Mouse (Mus musculus) stomach, postnatal 0 days (tissue): ENCODE data around the gene Cd19. TPM values are rescaled to one million over a fixed set of nuclear protein-coding genes. Genes with fewer than 3 reads are reported as not detected.

ENCODE experiments used
- ATAC-seq: fragments of 200-750 bp; cut with Nextera tagmentation; 2 replicates; pipeline ENCODE4 v1.8.0; 2017; ENCODE audit not compliant: low FRiP score, low TSS enrichment
- DNase-seq: peaks from one replicate; pipeline ENCODE4 v3.0.0-alpha.2; 2016; ENCODE audit warnings: low spot score
- H3K27ac ChIP-seq: fragments of 300-500 bp; sonication (generic); replicated peaks from 2 replicates; pipeline ENCODE4 v1.5.1; 2014; ENCODE audit warnings: mild to moderate bottlenecking, control low read depth
- H3K27me3 ChIP-seq: fragments of 300-500 bp; sonication (generic); 2 replicates; pipeline ENCODE4 v1.6.1; 2014; ENCODE audit warnings: low read length; ENCODE audit not compliant: control insufficient read depth, insufficient read depth
- H3K36me3 ChIP-seq: fragments of 300-500 bp; sonication (generic); 2 replicates; pipeline ENCODE4 v1.6.1; 2014; ENCODE audit warnings: low read length, mixed read lengths; ENCODE audit not compliant: control insufficient read depth, insufficient read depth
- H3K4me1 ChIP-seq: fragments of 300-500 bp; sonication (generic); replicated peaks from 2 replicates; pipeline ENCODE4 v1.6.1; 2014; ENCODE audit warnings: antibody characterized with exemption; ENCODE audit not compliant: control insufficient read depth, insufficient read depth
- H3K4me2 ChIP-seq: fragments of 300-500 bp; sonication (generic); replicated peaks from 2 replicates; pipeline ENCODE4 v1.6.1; 2014; ENCODE audit warnings: low read depth, mild to moderate bottlenecking, control low read depth, moderate library complexity
- H3K4me3 ChIP-seq: fragments of 300-500 bp; sonication (generic); 2 replicates; pipeline ENCODE4 v1.5.1; 2014; ENCODE audit warnings: low read depth, low read length, control low read depth
- H3K9ac ChIP-seq: fragments of 300-500 bp; sonication (generic); 2 replicates; pipeline ENCODE4 v1.6.1; 2014; ENCODE audit warnings: mild to moderate bottlenecking, low read length, control low read depth, mixed read lengths
- H3K9me3 ChIP-seq: fragments of 300-500 bp; sonication (generic); 2 replicates; pipeline ENCODE4 v1.6.1; 2016; ENCODE audit warnings: low read length; ENCODE audit not compliant: control insufficient read depth
- CTCF ChIP-seq: IDR thresholded peaks from 2 replicates; pipeline ENCODE4 v1.5.1; 2016; ENCODE audit warnings: antibody characterized with exemption, low read depth, mild to moderate bottlenecking, moderate library complexity
- EP300 ChIP-seq: optimal IDR thresholded peaks from 2 replicates; pipeline ENCODE3; 2016; ENCODE audit warnings: antibody characterized with exemption
- WGBS: fragments of 180-500 bp; shearing (Covaris S2); extraction: QIAGEN DNeasy Blood & Tissue Kit; methylation state at CpG from one replicate; pipeline ENCODE4 v1.1.7; 2014; 5-methylcytosine and 5-hydroxymethylcytosine counted together
- polyA plus RNA-seq: library from polyadenylated mRNA; unstranded; fragments of >200 nt; fragmentation: Nextera tagmentation; extraction: Ambion mirVana; gene quantifications from 2 replicates; pipeline ENCODE4 v1.2.1, GENCODE M21; 2015

The Cd19 gene
- polyA plus RNA-seq, 1 experiment from 2014 or later = 0.08 TPM

GRCm38 (mm10) chr7:126429503-126429898, 14.8 kb upstream of the Cd19 start:
- peaks cover 5% of the 10 kb centered on the region; the same call in 1 of the 2 replicates for H3K4me1 ChIP-seq
- no peaks in the 10 kb centered on the region for H3K9me3 ChIP-seq
- ATAC-seq (peak; percentile 5; the same call in 1 of the 2 replicates), DNase-seq (no peak)
- peak overlapping the region; percentile 74 for H3K4me2 ChIP-seq
- no peak for TF ChIP-seq EP300
- WGBS = 21% methylated on average over 15 of the region's 15 CpGs
- peak overlapping the region; percentile 69 for H3K4me3 ChIP-seq
- H3K27ac ChIP-seq = peak overlapping the region; percentile 97
- peak overlapping the region; percentile 76 for H3K9ac ChIP-seq
- no peaks in the 10 kb centered on the region for H3K27me3 ChIP-seq
- H3K36me3 ChIP-seq = peaks cover 3% of the 10 kb centered on the region; the same call in 1 of the 2 replicates

GRCm38 (mm10) chr7:126428631-126429502, 14.2 kb upstream of the Cd19 start, which contains the start of gene Rabep2:
Gene Rabep2 (plus strand): TSS chr7:126428759.
- Histone ChIP-seq H3K27ac (peak within 1 kb of the TSS; percentile 97), H3K4me1 (peaks cover 5% of the 10 kb centered on the region; the same call in 1 of the 2 replicates), H3K4me3 (peak within 1 kb of the TSS; percentile 69), H3K9me3 (no peaks in the 10 kb centered on the region), H3K9ac (peak within 1 kb of the TSS; percentile 76), H3K36me3 (peaks cover 3% of the 10 kb centered on the region; the same call in 1 of the 2 replicates), H3K27me3 (no peaks in the 10 kb centered on the region), H3K4me2 (peak within 1 kb of the TSS; percentile 74)
- ATAC-seq (peak; percentile 93), DNase-seq (peak; percentile 94)
- TF ChIP-seq CTCF (peak; percentile 8; the same call in 1 of the 2 replicates), EP300 (peak; percentile 27)
- WGBS = under 1% methylated on average over 79 of the region's 82 CpGs

DNA sequence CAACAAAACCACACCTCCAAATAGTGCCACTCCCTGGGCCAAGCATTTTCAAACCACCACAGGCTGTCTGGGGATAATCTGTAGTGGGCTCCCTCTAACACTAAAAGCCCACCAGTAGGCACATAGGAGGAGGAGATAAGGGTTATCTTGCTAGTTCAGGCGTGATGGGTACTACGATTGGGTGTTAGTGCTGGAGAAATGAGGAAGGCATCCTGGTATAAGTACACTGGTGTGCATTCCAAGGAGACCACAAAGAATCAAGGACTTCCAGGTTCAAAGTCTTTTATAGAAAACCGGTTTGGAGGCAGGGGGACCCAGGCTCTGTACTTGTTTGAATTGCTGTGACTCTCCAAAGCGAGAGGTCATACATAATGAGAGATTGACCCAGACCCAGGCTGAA, 13.5 kb upstream of the Cd19 start:
- ATAC-seq = peak; percentile 70

DNA sequence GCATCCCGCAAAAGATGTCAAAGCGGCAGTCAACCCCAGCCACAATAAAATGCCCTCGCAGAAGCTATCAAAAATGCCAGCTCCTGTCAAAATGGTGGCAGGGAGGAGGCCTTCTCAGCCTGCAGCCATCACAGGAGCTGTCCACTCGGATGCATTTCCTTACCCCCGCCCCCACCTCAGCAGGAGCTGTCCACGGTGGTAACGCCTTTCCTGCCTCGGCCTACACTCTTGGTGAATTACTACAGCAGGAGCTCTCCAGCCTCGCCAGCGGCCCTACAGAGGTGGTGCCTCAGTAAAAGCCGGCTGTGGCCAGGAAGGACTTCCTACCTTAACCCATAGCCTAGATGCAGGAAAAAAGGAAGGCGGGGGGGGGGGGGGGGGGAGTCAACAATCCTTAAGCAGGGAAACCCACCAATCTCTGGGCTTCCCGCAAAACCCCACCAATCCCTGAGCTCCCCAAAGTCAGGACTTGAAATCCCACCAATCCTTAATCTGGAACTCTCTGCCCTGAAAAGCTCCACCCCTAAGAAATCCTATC, 12.7 kb upstream of the Cd19 start:
- no peaks in the 10 kb centered on the region for H3K9me3 ChIP-seq
- TF ChIP-seq EP300 = no peak
- H3K27ac ChIP-seq = no peak overlapping the region
- no peak overlapping the region for H3K9ac ChIP-seq
- no peak overlapping the region for H3K4me3 ChIP-seq
- DNase-seq (no peak), ATAC-seq (no peak)
- no peaks in the 10 kb centered on the region for H3K27me3 ChIP-seq
- H3K4me1 ChIP-seq = peaks cover 5% of the 10 kb centered on the region; the same call in 1 of the 2 replicates
- H3K4me2 ChIP-seq = no peak overlapping the region
- 47% methylated on average over 12 of the region's 13 CpGs for WGBS
- H3K36me3 ChIP-seq = no peaks in the 10 kb centered on the region; the same call in 1 of the 2 replicates

More for the DNA sequence above, 13.5 kb upstream of the Cd19 start:
- Histone ChIP-seq H3K4me2 (peak overlapping the region; percentile 74), H3K4me1 (peaks cover 5% of the 10 kb centered on the region; the same call in 1 of the 2 replicates), H3K4me3 (peak overlapping the region; percentile 69), H3K9ac (peak overlapping the region; percentile 76), H3K27me3 (no peaks in the 10 kb centered on the region), H3K27ac (peak overlapping the region; percentile 97), H3K9me3 (no peaks in the 10 kb centered on the region), H3K36me3 (no peaks in the 10 kb centered on the region; the same call in 1 of the 2 replicates)
- WGBS = 11% methylated on average over 4 of the region's 4 CpGs
- no peak for DNase-seq
- TF ChIP-seq CTCF (no peak), EP300 (no peak)

DNA sequence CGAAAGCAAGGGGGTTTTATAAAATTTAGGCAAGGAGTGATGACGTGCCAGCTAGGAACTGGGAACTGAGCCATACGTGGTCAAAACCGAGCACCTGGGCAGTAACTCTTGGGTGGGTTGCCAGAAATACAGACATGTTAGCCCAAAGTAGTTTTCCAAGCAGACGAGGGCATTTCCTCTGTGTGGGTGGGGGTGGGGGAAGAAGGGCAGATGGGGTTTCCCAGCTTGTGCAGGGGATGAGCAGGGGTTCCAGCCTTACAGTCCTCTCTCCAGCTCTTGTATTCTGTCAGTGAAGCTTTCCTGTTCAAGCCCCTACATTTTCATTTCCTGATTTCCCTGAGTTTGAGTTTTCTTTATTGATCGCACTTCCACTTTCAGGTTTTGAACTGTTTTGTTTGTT, 9.5 kb upstream of the Cd19 start:
- TF ChIP-seq EP300 (no peak), CTCF (no peak)
- Histone ChIP-seq H3K9ac (no peak overlapping the region), H3K4me2 (no peak overlapping the region), H3K36me3 (no peaks in the 10 kb centered on the region), H3K27ac (no peak overlapping the region), H3K9me3 (no peaks in the 10 kb centered on the region), H3K4me1 (0 out of 2 replicates have a peak, but pooled peaks cover 2% of the 10 kb centered on the region), H3K4me3 (no peak overlapping the region), H3K27me3 (no peaks in the 10 kb centered on the region)
- no peak for ATAC-seq
- no peak for DNase-seq
- WGBS = 86% methylated on average over 6 of the region's 6 CpGs

- DNase-seq (no peak), ATAC-seq (no peak)
- H3K27me3 ChIP-seq = no peaks in the 10 kb centered on the region
- H3K9ac ChIP-seq = no peak overlapping the region
- 80% methylated on average over 5 of the region's 5 CpGs for WGBS
- no peak overlapping the region for H3K4me2 ChIP-seq
- H3K27ac ChIP-seq = no peak overlapping the region
- no peak overlapping the region for H3K4me3 ChIP-seq
- H3K36me3 ChIP-seq = no peaks in the 10 kb centered on the region
- H3K9me3 ChIP-seq = no peaks in the 10 kb centered on the region
- TF ChIP-seq EP300 (no peak), CTCF (no peak)
- no peaks in the 10 kb centered on the region for H3K4me1 ChIP-seq
Measured at GRCm38 (mm10) chr7:126421756-126422155, 7.1 kb upstream of the Cd19 start.
